Mouse (Mus musculus) E14TG2a.4 (cell line): ENCODE results near the gene Trim37.

ENCODE experiments used
- CTCF ChIP-seq: conservative IDR thresholded peaks from 2 replicates; pipeline ENCODE4 v1.5.1; 2014; ENCODE audit warnings: low read length
- NANOG ChIP-seq: IDR thresholded peaks from 2 replicates; pipeline ENCODE4 v1.6.1; 2014; ENCODE audit warnings: borderline replicate concordance, low read length, mixed read lengths

DNA sequence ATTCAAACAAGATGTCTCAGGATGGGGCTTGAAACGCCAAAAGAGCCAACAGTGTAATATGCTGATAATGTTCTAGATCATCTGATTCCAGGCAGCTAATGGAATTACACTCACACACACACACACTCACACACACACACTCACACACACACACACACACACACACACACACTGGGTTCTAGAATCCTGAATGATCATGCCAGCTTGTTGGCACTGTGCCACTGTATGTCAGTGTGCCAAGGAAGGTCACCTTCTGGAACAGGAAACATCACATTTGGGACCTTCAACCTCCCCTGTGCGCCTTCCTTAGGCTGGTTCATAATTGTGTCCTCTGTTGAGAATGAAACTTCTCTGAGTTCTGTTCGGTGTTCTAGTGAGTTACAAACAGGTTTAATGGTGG, 95.8 kb downstream of the Trim37 start:
- TF ChIP-seq CTCF (no peak), NANOG (no peak)
